Mouse (Mus musculus): ENCODE data around the gene Tnip2. TPM values are rescaled to one million over a fixed set of nuclear protein-coding genes. Genes with fewer than 3 reads are reported as not detected.

The Tnip2 gene
- polyA plus RNA-seq (2015; fragmentation: Nextera tagmentation; extraction: Ambion mirVana): 23.3 and 24.2 TPM in 2 replicates

- Histone ChIP-seq H3K9me3 (ENCODE audit: low read length) (no peaks in the 10 kb centered on the region), H3K36me3 (ENCODE audit: insufficient read depth, low read length) (no peaks in the 10 kb centered on the region), H3K9ac (replicated peaks; ENCODE audit: low read depth) (peak within 1 kb of the TSS; percentile 92), H3K4me1 (ENCODE audit: insufficient read depth, low read depth, low read length) (no peaks in the 10 kb centered on the region; the same call in 1 of the 2 replicates), H3K4me2 (replicated peaks; ENCODE audit: low read depth, low read length) (peak within 1 kb of the TSS; percentile 95), H3K27ac (ENCODE audit: low read length) (peak within 1 kb of the TSS; percentile 85), H3K27me3 (replicated peaks; ENCODE audit: insufficient read depth, low read length) (no peaks in the 10 kb centered on the region), H3K4me3 (ENCODE audit: low read depth, low read length) (peak within 1 kb of the TSS; percentile 76)
- peak; percentile 98 for DNase-seq (ENCODE audit: low spot score)
- TF ChIP-seq EP300 (IDR thresholded peaks at IDR 0.05): no peak
- no peak for TF ChIP-seq CTCF (IDR thresholded peaks at IDR 0.05)
- peak; percentile 99 for ATAC-seq
- under 1% methylated on average over 64 of the region's 64 CpGs for WGBS
Measured at GRCm38 (mm10) chr5:34513466-34514217, at the start of gene Tnip2. Gene Tnip2, minus strand, starts transcription at chr5:34513991.

GRCm38 (mm10) chr5:34551821-34552220 lies 38.0 kb upstream of the Tnip2 start:
- Histone ChIP-seq H3K36me3 (ENCODE audit: insufficient read depth, low read length) (peaks cover 10% of the 10 kb centered on the region; the same call in 1 of the 2 replicates), H3K27me3 (replicated peaks; ENCODE audit: insufficient read depth, low read length) (no peaks in the 10 kb centered on the region), H3K4me1 (ENCODE audit: insufficient read depth, low read depth, low read length) (peaks cover 3% of the 10 kb centered on the region; the same call in 1 of the 2 replicates), H3K27ac (ENCODE audit: low read length) (no peak overlapping the region), H3K9ac (replicated peaks; ENCODE audit: low read depth) (no peak overlapping the region), H3K4me3 (ENCODE audit: low read depth, low read length) (no peak overlapping the region), H3K9me3 (ENCODE audit: low read length) (no peaks in the 10 kb centered on the region), H3K4me2 (replicated peaks; ENCODE audit: low read depth, low read length) (no peak overlapping the region)
- no peak for TF ChIP-seq EP300 (IDR thresholded peaks at IDR 0.05)
- TF ChIP-seq CTCF (IDR thresholded peaks at IDR 0.05): no peak
- ATAC-seq (no peak), DNase-seq (ENCODE audit: low spot score) (no peak)
- 93% methylated on average over 4 of the region's 4 CpGs for WGBS

- TF ChIP-seq EP300 (IDR thresholded peaks at IDR 0.05): no peak
- no peak for TF ChIP-seq CTCF (IDR thresholded peaks at IDR 0.05)
- peak overlapping the region; percentile 86; the same call in 1 of the 2 replicates for H3K9ac ChIP-seq (replicated peaks; ENCODE audit: low read depth)
Measured at GRCm38 (mm10) chr5:34550251-34550650, 36.5 kb upstream of the Tnip2 start.

GRCm38 (mm10) chr5:34549483-34550221 lies 35.9 kb upstream of the Tnip2 start:
- no peaks in the 10 kb centered on the region for H3K27me3 ChIP-seq (replicated peaks; ENCODE audit: insufficient read depth, low read length)
- H3K36me3 ChIP-seq (ENCODE audit: insufficient read depth, low read length): peaks cover 3% of the 10 kb centered on the region; the same call in 1 of the 2 replicates
- H3K9ac ChIP-seq (replicated peaks; ENCODE audit: low read depth): peak overlapping the region; percentile 86
- no peaks in the 10 kb centered on the region for H3K9me3 ChIP-seq (ENCODE audit: low read length)
- peak overlapping the region; percentile 94 for H3K4me2 ChIP-seq (replicated peaks; ENCODE audit: low read depth, low read length)
- TF ChIP-seq CTCF (IDR thresholded peaks at IDR 0.05) (0 out of 2 replicates have a peak, but pooled peaks have one; percentile 8), EP300 (IDR thresholded peaks at IDR 0.05) (no peak)
- no peak overlapping the region for H3K27ac ChIP-seq (ENCODE audit: low read length)
- peak; percentile 78 for ATAC-seq
- WGBS: 2% methylated on average over 42 of the region's 49 CpGs
- peak; percentile 28 for DNase-seq (ENCODE audit: low spot score)
- H3K4me1 ChIP-seq (ENCODE audit: insufficient read depth, low read depth, low read length): peaks cover 3% of the 10 kb centered on the region; the same call in 1 of the 2 replicates
- peak overlapping the region; percentile 78 for H3K4me3 ChIP-seq (ENCODE audit: low read depth, low read length)

More at GRCm38 (mm10) chr5:34550251-34550650, 36.5 kb upstream of the Tnip2 start:
- Histone ChIP-seq H3K27me3 (replicated peaks; ENCODE audit: insufficient read depth, low read length) (no peaks in the 10 kb centered on the region), H3K4me1 (ENCODE audit: insufficient read depth, low read depth, low read length) (peaks cover 3% of the 10 kb centered on the region; the same call in 1 of the 2 replicates), H3K36me3 (ENCODE audit: insufficient read depth, low read length) (peaks cover 3% of the 10 kb centered on the region; the same call in 1 of the 2 replicates), H3K4me2 (replicated peaks; ENCODE audit: low read depth, low read length) (peak overlapping the region; percentile 94), H3K27ac (ENCODE audit: low read length) (no peak overlapping the region), H3K9me3 (ENCODE audit: low read length) (no peaks in the 10 kb centered on the region), H3K4me3 (ENCODE audit: low read depth, low read length) (peak overlapping the region; percentile 78)
- ATAC-seq (no peak), DNase-seq (ENCODE audit: low spot score) (no peak)
- 13% methylated on average over 6 of the region's 6 CpGs for WGBS

GRCm38 (mm10) chr5:34549135-34549482 lies 35.3 kb upstream of the Tnip2 start:
- peak; percentile 21 for ATAC-seq
- 17% methylated on average over 8 of the region's 8 CpGs for WGBS

GRCm38 (mm10) chr5:34547410-34547809 lies 33.6 kb upstream of the Tnip2 start:
- H3K4me2 ChIP-seq (replicated peaks; ENCODE audit: low read depth, low read length): no peak overlapping the region
- no peak overlapping the region for H3K4me3 ChIP-seq (ENCODE audit: low read depth, low read length)
- no peak overlapping the region for H3K27ac ChIP-seq (ENCODE audit: low read length)
- H3K9me3 ChIP-seq (ENCODE audit: low read length): no peaks in the 10 kb centered on the region
- H3K4me1 ChIP-seq (ENCODE audit: insufficient read depth, low read depth, low read length): peaks cover 3% of the 10 kb centered on the region; the same call in 1 of the 2 replicates
- no peaks in the 10 kb centered on the region for H3K27me3 ChIP-seq (replicated peaks; ENCODE audit: insufficient read depth, low read length)
- no peak overlapping the region for H3K9ac ChIP-seq (replicated peaks; ENCODE audit: low read depth)
- no peaks in the 10 kb centered on the region for H3K36me3 ChIP-seq (ENCODE audit: insufficient read depth, low read length)
- ATAC-seq (no peak), DNase-seq (ENCODE audit: low spot score) (peak; percentile 55)
- TF ChIP-seq CTCF (IDR thresholded peaks at IDR 0.05) (peak; percentile 76), EP300 (IDR thresholded peaks at IDR 0.05) (no peak)

More at GRCm38 (mm10) chr5:34549135-34549482, 35.3 kb upstream of the Tnip2 start:
- Histone ChIP-seq H3K4me2 (replicated peaks; ENCODE audit: low read depth, low read length) (peak overlapping the region; percentile 94), H3K27ac (ENCODE audit: low read length) (no peak overlapping the region), H3K4me3 (ENCODE audit: low read depth, low read length) (peak overlapping the region; percentile 78), H3K4me1 (ENCODE audit: insufficient read depth, low read depth, low read length) (peaks cover 3% of the 10 kb centered on the region; the same call in 1 of the 2 replicates), H3K27me3 (replicated peaks; ENCODE audit: insufficient read depth, low read length) (no peaks in the 10 kb centered on the region), H3K9me3 (ENCODE audit: low read length) (no peaks in the 10 kb centered on the region), H3K9ac (replicated peaks; ENCODE audit: low read depth) (peak overlapping the region; percentile 86), H3K36me3 (ENCODE audit: insufficient read depth, low read length) (peaks cover 3% of the 10 kb centered on the region; the same call in 1 of the 2 replicates)
- DNase-seq (ENCODE audit: low spot score): peak; percentile 42
- TF ChIP-seq EP300 (IDR thresholded peaks at IDR 0.05) (no peak), CTCF (IDR thresholded peaks at IDR 0.05) (no peak)
